Mouse (Mus musculus): ENCODE measurements around the gene Ltbp1.

The Ltbp1 gene

GRCm38 (mm10) chr17:75172685-75173205 is 167.4 kb downstream of the Ltbp1 start:
- in situ Hi-C loops (cut with MseI, MboI), result no loop called here

- in situ Hi-C loops (cut with MseI, MboI), result no loop called here
These were observed 169.1 kb downstream of the Ltbp1 start for GRCm38 (mm10) chr17:75174501-75174900.

DNA sequence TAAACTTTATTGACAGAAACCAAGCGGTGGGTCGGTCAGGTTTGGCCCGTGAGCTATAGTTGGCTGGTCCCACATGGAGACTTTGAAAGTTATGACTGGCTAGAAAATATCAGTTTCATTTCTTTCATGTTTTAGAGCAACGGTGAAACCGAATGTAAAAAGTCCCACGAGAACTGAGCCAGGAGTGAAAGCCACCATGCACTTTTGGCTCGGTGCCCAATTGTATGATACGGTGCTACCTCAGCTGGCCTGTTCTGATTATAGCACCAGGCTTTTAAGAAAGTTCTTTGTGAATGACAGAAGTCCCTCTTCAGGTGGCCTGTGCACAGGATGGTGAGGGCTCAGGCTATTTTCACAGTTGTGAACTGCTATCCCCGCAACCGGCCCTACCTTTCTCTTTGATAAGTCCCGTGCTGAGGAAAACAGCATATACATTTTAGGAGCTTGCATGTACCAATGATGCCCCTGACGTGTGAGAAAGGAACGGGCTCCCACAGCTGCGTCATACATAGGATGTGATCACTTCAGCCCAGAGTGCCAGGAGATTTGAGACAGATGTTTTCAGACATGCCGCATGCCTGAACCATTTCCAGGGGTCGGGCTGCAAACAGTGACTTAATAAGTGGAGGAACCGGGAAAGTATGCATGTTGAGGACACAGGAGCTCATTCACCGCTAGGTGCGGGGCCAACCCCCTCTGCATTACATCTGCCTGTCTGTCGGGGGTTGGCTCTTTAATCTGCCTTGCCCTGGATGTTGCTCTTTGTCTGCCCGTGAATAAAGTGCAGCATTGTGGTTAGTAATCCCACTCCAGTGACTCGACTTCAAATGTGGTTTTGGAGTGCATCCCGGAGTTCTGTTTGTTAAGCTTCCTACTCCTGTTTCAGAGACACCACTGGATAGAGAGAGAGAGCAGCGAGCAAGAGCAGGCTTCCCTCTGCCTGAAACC is 172.8 kb downstream of the Ltbp1 start:
- in situ Hi-C loops (cut with MseI, MboI), result no loop called here

- in situ Hi-C loops (cut with MseI, MboI), result no loop called here
These were observed 173.6 kb downstream of the Ltbp1 start for GRCm38 (mm10) chr17:75179001-75179400.

- in situ Hi-C loops (cut with MseI, MboI), result no loop called here
These were observed 174.9 kb downstream of the Ltbp1 start for GRCm38 (mm10) chr17:75180301-75180700.

GRCm38 (mm10) chr17:75180956-75181588 is 175.7 kb downstream of the Ltbp1 start:
- in situ Hi-C loops (cut with MseI, MboI), result no loop called here

- in situ Hi-C loops (cut with MseI, MboI), result no loop called here
These were observed 177.1 kb downstream of the Ltbp1 start for GRCm38 (mm10) chr17:75182319-75183001.

- in situ Hi-C loops (cut with MseI, MboI), result no loop called here
These were observed 181.6 kb downstream of the Ltbp1 start for GRCm38 (mm10) chr17:75186732-75187509.

DNA sequence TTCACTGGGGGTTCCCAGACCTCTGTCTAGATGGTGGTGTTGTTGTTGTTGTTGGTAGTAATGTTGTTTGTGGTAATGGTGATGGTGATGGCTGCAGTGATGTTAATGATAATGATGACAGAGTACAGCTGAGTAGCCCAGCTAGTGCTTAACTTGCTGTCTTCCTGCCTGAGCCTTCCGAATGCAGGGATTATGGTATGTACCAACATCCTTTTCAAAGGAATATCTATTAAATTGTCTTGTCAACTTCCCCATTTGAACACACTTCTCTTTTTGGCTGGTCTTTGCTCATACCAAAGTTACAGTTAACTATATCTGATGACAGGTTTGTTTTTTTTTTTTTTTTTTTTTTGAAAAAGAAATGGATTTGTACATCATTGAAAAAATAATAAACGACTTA is 191.6 kb downstream of the Ltbp1 start:
- in situ Hi-C loops (cut with MseI, MboI), result no loop called here

GRCm38 (mm10) chr17:75198767-75199166 is 193.4 kb downstream of the Ltbp1 start:
- in situ Hi-C loops (cut with MseI, MboI), result no loop called here

DNA sequence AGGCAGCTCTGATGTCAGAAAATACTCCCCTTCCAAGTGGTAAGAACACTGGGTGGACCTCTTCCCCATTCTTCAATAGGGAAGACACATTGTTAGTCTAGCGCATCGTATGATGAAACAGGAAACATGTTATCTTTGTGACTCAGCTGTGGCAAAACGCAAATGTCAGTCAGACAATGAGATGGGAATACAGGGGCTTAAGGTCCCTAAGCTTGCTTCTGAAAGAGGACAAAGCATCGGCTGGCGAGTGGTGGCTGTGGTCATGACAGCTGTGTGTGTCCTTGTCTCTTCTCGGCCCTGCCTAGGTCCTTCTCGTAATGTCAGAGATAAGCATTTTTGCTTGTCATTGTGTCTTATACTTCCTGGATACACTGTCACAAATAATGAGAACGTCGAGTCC is 194.3 kb downstream of the Ltbp1 start:
- in situ Hi-C loops (cut with MseI, MboI), result no loop called here

- in situ Hi-C loops (cut with MseI, MboI), result no loop called here
These were observed 196.9 kb downstream of the Ltbp1 start for GRCm38 (mm10) chr17:75202314-75202713.

DNA sequence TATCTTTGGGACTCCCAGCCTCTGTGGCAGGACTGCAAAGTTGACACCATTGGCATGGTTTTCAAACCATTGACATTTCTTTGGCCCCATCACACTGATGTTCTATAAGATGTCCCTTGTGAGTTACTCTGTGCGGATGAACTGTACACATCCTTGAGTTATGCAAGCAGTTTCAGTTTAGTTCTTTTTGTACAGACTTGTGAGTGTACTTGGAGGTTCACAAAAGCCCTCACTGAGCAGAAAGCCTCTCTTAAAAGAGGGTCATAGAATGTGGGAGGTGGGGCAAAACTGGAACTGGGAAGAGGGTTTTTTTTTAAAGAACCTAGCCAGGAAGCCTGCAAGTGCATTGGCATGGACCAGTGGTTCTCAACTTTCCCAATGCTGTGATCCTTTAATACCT is 198.7 kb downstream of the Ltbp1 start:
- in situ Hi-C loops (cut with MseI, MboI), result no loop called here

- in situ Hi-C loops (cut with MseI, MboI), result no loop called here
These were observed 200.9 kb downstream of the Ltbp1 start for GRCm38 (mm10) chr17:75206281-75206680.

- in situ Hi-C loops (cut with MseI, MboI), result no loop called here
These were observed 202.9 kb downstream of the Ltbp1 start for GRCm38 (mm10) chr17:75208164-75208698.

GRCm38 (mm10) chr17:75210526-75210925 is 205.2 kb downstream of the Ltbp1 start:
- in situ Hi-C loops (cut with MseI, MboI), result no loop called here

- in situ Hi-C loops (cut with MseI, MboI), result no loop called here
These were observed 211.0 kb downstream of the Ltbp1 start for GRCm38 (mm10) chr17:75216362-75216761.

- in situ Hi-C loops (cut with MseI, MboI), result no loop called here
These were observed 213.3 kb downstream of the Ltbp1 start for GRCm38 (mm10) chr17:75218700-75219099.

DNA sequence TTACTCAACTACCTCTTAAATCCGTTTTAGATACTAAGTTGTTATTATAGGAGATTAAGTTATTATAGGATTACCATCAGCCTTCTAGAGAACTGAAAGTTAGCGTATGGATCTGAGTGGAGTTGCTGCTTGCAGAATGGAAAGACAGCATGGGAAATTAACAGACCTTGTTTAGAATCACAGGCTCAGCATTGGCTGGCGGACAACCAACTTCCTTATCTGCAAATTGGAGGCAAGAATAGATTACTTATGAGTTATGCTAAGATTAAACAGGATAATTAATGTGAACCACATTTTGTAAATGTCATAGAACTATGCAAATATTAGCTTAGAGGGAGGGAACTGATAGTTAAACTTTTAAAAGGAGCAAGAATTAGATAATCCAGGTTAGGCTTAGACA is 223.0 kb downstream of the Ltbp1 start:
- in situ Hi-C loops (cut with MseI, MboI), result no loop called here

GRCm38 (mm10) chr17:75233206-75233605 is 227.8 kb downstream of the Ltbp1 start:
- in situ Hi-C loops (cut with MseI, MboI), result no loop called here

DNA sequence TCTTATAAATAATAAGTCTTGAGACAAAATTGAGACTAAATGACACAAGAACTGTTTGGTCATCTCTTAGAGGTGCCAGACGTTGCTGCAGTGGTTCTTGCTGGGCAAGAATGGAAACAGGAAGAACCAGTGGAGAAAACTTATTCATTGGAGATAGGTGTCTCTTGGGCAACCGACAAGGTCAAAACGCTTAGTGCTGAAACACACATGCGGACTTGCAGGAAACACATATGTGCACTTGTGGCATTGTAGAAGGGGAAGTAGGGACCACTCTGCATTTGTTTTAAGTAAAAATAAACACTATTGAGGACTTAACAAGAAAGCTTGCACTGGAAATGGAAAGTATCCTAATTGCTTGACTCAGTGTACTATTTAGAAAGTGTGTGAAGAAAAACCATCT is 228.6 kb downstream of the Ltbp1 start:
- in situ Hi-C loops (cut with MseI, MboI), result no loop called here

All from mouse trophoblast stem cell (cell line).